In genomic region chr5:32950702-32951274, GRCm38 (mm10) we compare ENCODE assay signal across 12 mouse cellular contexts.
DNase-seq lines count a peak whose midpoint lies in the region; ATAC-seq and TF ChIP-seq lines count a peak whose summit lies in the region.
"Had no signal": no experiment of that assay in that cellular context is flagged by ENCODE, and none has a peak within 500 bp of the region (broad histone marks: within the 10 kb centered on the region; RNA-seq: fewer than 3 reads in every experiment).

No protein-coding gene starts in this region.

- peak; percentile 78 for ATAC-seq in Patski
- ATAC-seq in erythroid progenitor cell, adult 5-6 weeks (replicated peaks; ENCODE audit: low FRiP score, poor library complexity, severe bottlenecking): peak; percentile 95
- no peak for ATAC-seq in hindbrain, embryonic 12.5 days (ENCODE audit: low FRiP score)

- in situ Hi-C loops in Patski (cut with MboI; ENCODE audit: low pct_unique_long_range_greater_than_20kb): no loop called here

- H3K9me3 ChIP-seq in hindbrain, embryonic 12.5 days (replicated peaks): no peaks in the 10 kb centered on the region
- H3K9me3 ChIP-seq: embryonic facial prominence, embryonic 15.5 days; hindbrain, embryonic 10.5 days had no signal

- peak; percentile 8 for DNase-seq in spleen, adult 12 weeks (ENCODE audit: low spot score)
- no peak for DNase-seq in spleen, postnatal 14 days (ENCODE audit: low spot score in 2 of 2)
- DNase-seq in Patski (ENCODE audit: low read depth, low spot score): peak; percentile 77
- peak; percentile 15 for DNase-seq in telencephalon, adult 2 months (ENCODE audit: low read depth, low spot score)
- DNase-seq in adrenal gland, adult 8-10 months: no peak
- DNase-seq: adrenal gland, postnatal 14 days; cerebellum, postnatal 14 days; lung, postnatal 4 days had no signal

- H3K27ac ChIP-seq in hindbrain, embryonic 12.5 days: no peak overlapping the region
- H3K27ac ChIP-seq: embryonic facial prominence, embryonic 15.5 days; hindbrain, embryonic 10.5 days had no signal

- WGBS in hindbrain, embryonic 12.5 days: 86% methylated on average over 3 of the region's 3 CpGs

- CTCF ChIA-PET in Patski (lab: Charles Lee): interaction anchor here (0.7 to 2.3 kb wide), 2 partner anchors 12 to 18 kb away, joined by 3 to 6 read pairs; no protein-coding TSS in a partner anchor

- no peak overlapping the region for H3K4me3 ChIP-seq in hindbrain, embryonic 12.5 days
- H3K4me3 ChIP-seq: embryonic facial prominence, embryonic 15.5 days; hindbrain, embryonic 10.5 days had no signal

- no peaks in the 10 kb centered on the region for H3K27me3 ChIP-seq in Patski
- H3K27me3 ChIP-seq in hindbrain, embryonic 12.5 days: no peaks in the 10 kb centered on the region
- H3K27me3 ChIP-seq: embryonic facial prominence, embryonic 15.5 days had no signal

- no peak overlapping the region for H3K9ac ChIP-seq in hindbrain, embryonic 12.5 days
- H3K9ac ChIP-seq: embryonic facial prominence, embryonic 15.5 days had no signal

- TF ChIP-seq CTCF in Patski (IDR thresholded peaks at IDR 0.05): no peak

- no peaks in the 10 kb centered on the region for H3K4me1 ChIP-seq in hindbrain, embryonic 12.5 days
- H3K4me1 ChIP-seq: embryonic facial prominence, embryonic 15.5 days; hindbrain, embryonic 10.5 days had no signal

- no peak overlapping the region for H3K4me2 ChIP-seq in hindbrain, embryonic 12.5 days (replicated peaks)
- H3K4me2 ChIP-seq: embryonic facial prominence, embryonic 15.5 days had no signal

- POLR2A ChIA-PET in Patski (lab: Charles Lee): no interaction called here

- H3K36me3 ChIP-seq in hindbrain, embryonic 12.5 days: peaks cover 61% of the 10 kb centered on the region

Comparison
In these comparisons a context has a peak if more than half of its experiments do, and no peak if none do; other contexts are left out.
1. DNase-seq: peak in spleen, adult 12 weeks (single experiment), Patski (single experiment) and telencephalon, adult 2 months (single experiment); none in spleen, postnatal 14 days (0 of 2) and adrenal gland, adult 8-10 months (single experiment).